Mouse (Mus musculus) thymus, postnatal 0 days (tissue): ENCODE results near the gene Tnfsf12. TPM values are rescaled to one million over a fixed set of nuclear protein-coding genes. Genes with fewer than 3 reads are reported as not detected.

ENCODE experiments used
- DNase-seq: peaks from one replicate; pipeline ENCODE4 v3.0.0-alpha.2; 2015; ENCODE audit warnings: low spot score
- polyA plus RNA-seq: library from polyadenylated mRNA; unstranded; fragments of >200 nt; fragmentation: Nextera tagmentation; extraction: Ambion mirVana; gene quantifications from 2 replicates; pipeline ENCODE4 v1.2.1, GENCODE M21; 2015

Gene Tnfsf12
- polyA plus RNA-seq, 1 experiment from 2014 or later: 2.6 TPM

- DNase-seq: no peak
Measured at GRCm38 (mm10) chr11:69682209-69682839, 13.3 kb downstream of the Tnfsf12 start.

GRCm38 (mm10) chr11:69681314-69682208 lies 14.1 kb downstream of the Tnfsf12 start, which contains the start of gene Senp3:
Gene Senp3, minus strand, starts transcription at chr11:69682084.
- peak; percentile 97 for DNase-seq

GRCm38 (mm10) chr11:69680136-69680855 lies 15.4 kb downstream of the Tnfsf12 start:
- DNase-seq: no peak

- DNase-seq: no peak
Measured at GRCm38 (mm10) chr11:69679144-69679543, 16.5 kb downstream of the Tnfsf12 start.

GRCm38 (mm10) chr11:69672211-69672706 lies 23.4 kb downstream of the Tnfsf12 start, which contains the start of gene Eif4a1:
Gene Eif4a1, minus strand, starts transcription at chr11:69672423.
- peak; percentile 100 for DNase-seq

GRCm38 (mm10) chr11:69671726-69672124 lies 23.9 kb downstream of the Tnfsf12 start:
- DNase-seq: no peak

- DNase-seq: peak; percentile 98
Measured at GRCm38 (mm10) chr11:69670786-69671725, 24.6 kb downstream of the Tnfsf12 start.

- no peak for DNase-seq
Measured at GRCm38 (mm10) chr11:69666665-69667005, 29.0 kb downstream of the Tnfsf12 start.

GRCm38 (mm10) chr11:69665961-69666664 lies 29.5 kb downstream of the Tnfsf12 start, which contains the start of gene Cd68:
Gene Cd68, minus strand, starts transcription at chr11:69666153.
- peak; percentile 54 for DNase-seq

- no peak for DNase-seq
Measured at GRCm38 (mm10) chr11:69665457-69665960, 30.1 kb downstream of the Tnfsf12 start.

GRCm38 (mm10) chr11:69664841-69665240 lies 30.8 kb downstream of the Tnfsf12 start:
- DNase-seq: no peak

GRCm38 (mm10) chr11:69663795-69664194 lies 31.9 kb downstream of the Tnfsf12 start:
- DNase-seq: no peak

GRCm38 (mm10) chr11:69662967-69663671 lies 32.5 kb downstream of the Tnfsf12 start:
- DNase-seq: no peak

GRCm38 (mm10) chr11:69662213-69662966 lies 33.3 kb downstream of the Tnfsf12 start, which contains the start of gene Mpdu1:
Gene Mpdu1, minus strand, starts transcription at chr11:69662642.
- peak; percentile 98 for DNase-seq

GRCm38 (mm10) chr11:69661221-69661881 lies 34.3 kb downstream of the Tnfsf12 start:
- no peak for DNase-seq

GRCm38 (mm10) chr11:69657462-69657881 lies 38.2 kb downstream of the Tnfsf12 start:
- no peak for DNase-seq
